Mouse (Mus musculus) embryonic fibroblast, embryonic 13.5 days (primary cell): ENCODE data around the gene Cryl1.

Source experiments
- CTCF ChIP-seq: IDR thresholded peaks from 2 replicates; pipeline ENCODE4 v1.5.1; 2011; ENCODE audit warnings: mild to moderate bottlenecking, control low read depth, low read length, moderate library complexity, borderline replicate concordance; ENCODE audit not compliant: insufficient read depth
- POLR2A ChIP-seq: IDR thresholded peaks from 2 replicates; pipeline ENCODE4 v1.6.1; 2011; ENCODE audit warnings: low read depth, mild to moderate bottlenecking, control low read depth, low read length, moderate library complexity

DNA sequence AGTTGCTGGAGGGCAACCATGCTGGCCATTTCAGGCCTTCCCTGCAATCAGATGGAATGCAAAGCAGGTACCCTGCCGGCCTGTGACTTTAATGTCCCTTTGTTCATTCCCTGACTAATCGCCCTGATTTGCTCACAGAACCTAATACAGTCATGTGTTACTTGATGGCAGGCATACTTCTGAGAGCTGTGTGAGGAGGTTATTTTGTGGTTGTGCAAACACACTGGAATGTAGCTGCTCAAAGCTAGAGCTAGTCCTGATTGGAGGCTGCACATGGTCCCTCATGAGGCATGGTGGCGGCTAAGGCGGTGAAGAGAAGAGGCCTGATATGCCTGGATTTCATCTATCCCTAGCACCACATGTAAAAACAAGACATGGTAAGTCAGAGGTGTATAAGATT is 50.2 kb downstream of the Cryl1 start:
- no peak for TF ChIP-seq CTCF
- TF ChIP-seq POLR2A, result no peak
